Mouse (Mus musculus) stomach, embryonic 16.5 days (tissue): Measurements from ENCODE around the gene Wasf1. TPM values are rescaled to one million over a fixed set of nuclear protein-coding genes. Genes with fewer than 3 reads are reported as not detected.

Experiments used
- ATAC-seq: fragments of 200-750 bp; cut with Nextera tagmentation; 2 replicates; pipeline ENCODE4 v1.8.0; 2017; ENCODE audit warnings: moderate number of reproducible peaks, moderate TSS enrichment; ENCODE audit not compliant: insufficient read depth, low FRiP score
- H3K27ac ChIP-seq: fragments of 300-500 bp; sonication (generic); 2 replicates; pipeline ENCODE4 v1.5.1; 2014; ENCODE audit warnings: low read length
- H3K27me3 ChIP-seq: fragments of 300-500 bp; sonication (generic); 2 replicates; pipeline ENCODE4 v1.6.1; 2014; ENCODE audit warnings: low read length, control low read depth, mixed read lengths; ENCODE audit not compliant: control insufficient read depth, insufficient read depth
- H3K36me3 ChIP-seq: fragments of 300-500 bp; sonication (generic); 2 replicates; pipeline ENCODE4 v1.6.1; 2014; ENCODE audit warnings: low read length; ENCODE audit not compliant: control insufficient read depth, insufficient read depth
- H3K4me1 ChIP-seq: fragments of 300-500 bp; sonication (generic); 2 replicates; pipeline ENCODE4 v1.6.1; 2014; ENCODE audit warnings: low read length, control low read depth, mixed read lengths; ENCODE audit not compliant: control insufficient read depth, insufficient read depth
- H3K4me2 ChIP-seq: fragments of 300-500 bp; sonication (generic); 2 replicates; pipeline ENCODE4 v1.6.1; 2014; ENCODE audit warnings: low read depth, low read length, mixed read lengths
- H3K4me3 ChIP-seq: fragments of 300-500 bp; sonication (generic); replicated peaks from 2 replicates; pipeline ENCODE4 v1.5.1; 2014; ENCODE audit warnings: mild to moderate bottlenecking, low read length
- H3K9ac ChIP-seq: fragments of 300-500 bp; sonication (generic); 2 replicates; pipeline ENCODE4 v1.6.1; 2014; ENCODE audit warnings: low read length
- H3K9me3 ChIP-seq: fragments of 300-500 bp; sonication (generic); replicated peaks from 2 replicates; pipeline ENCODE4 v1.6.1; 2016; ENCODE audit warnings: low read length, control low read depth; ENCODE audit not compliant: control insufficient read depth
- WGBS: fragments of 180-500 bp; shearing (Covaris S2); extraction: QIAGEN DNeasy Blood & Tissue Kit; methylation state at CpG from one replicate; pipeline ENCODE4 v1.1.7; 2014; 5-methylcytosine and 5-hydroxymethylcytosine counted together
- polyA plus RNA-seq: library from polyadenylated mRNA; unstranded; fragments of >200 nt; fragmentation: Nextera tagmentation; extraction: Ambion mirVana; gene quantifications from 2 replicates; pipeline ENCODE4 v1.2.1, GENCODE M21; 2015

Gene Wasf1
- polyA plus RNA-seq, 1 experiment from 2014 or later = 9.4 TPM

GRCm38 (mm10) chr10:40906802-40907201 is 23.5 kb downstream of the Wasf1 start:
- H3K4me1 ChIP-seq = peaks cover 4% of the 10 kb centered on the region; the same call in 1 of the 2 replicates
- no peak for ATAC-seq
- no peak overlapping the region for H3K27ac ChIP-seq
- no peaks in the 10 kb centered on the region for H3K36me3 ChIP-seq
- no peak overlapping the region for H3K4me2 ChIP-seq
- no peaks in the 10 kb centered on the region for H3K9me3 ChIP-seq
- no peaks in the 10 kb centered on the region for H3K27me3 ChIP-seq
- WGBS = 70% methylated on average over 7 of the region's 7 CpGs
- H3K4me3 ChIP-seq = no peak overlapping the region
- no peak overlapping the region for H3K9ac ChIP-seq

GRCm38 (mm10) chr10:40908580-40908979 is 25.3 kb downstream of the Wasf1 start:
- ATAC-seq = no peak
- 37% methylated on average over 2 of the region's 2 CpGs for WGBS
- no peak overlapping the region for H3K4me2 ChIP-seq
- H3K27me3 ChIP-seq = no peaks in the 10 kb centered on the region
- no peak overlapping the region for H3K9ac ChIP-seq
- no peak overlapping the region for H3K4me3 ChIP-seq
- no peak overlapping the region for H3K27ac ChIP-seq
- no peaks in the 10 kb centered on the region for H3K4me1 ChIP-seq
- H3K36me3 ChIP-seq = no peaks in the 10 kb centered on the region
- no peaks in the 10 kb centered on the region for H3K9me3 ChIP-seq

DNA sequence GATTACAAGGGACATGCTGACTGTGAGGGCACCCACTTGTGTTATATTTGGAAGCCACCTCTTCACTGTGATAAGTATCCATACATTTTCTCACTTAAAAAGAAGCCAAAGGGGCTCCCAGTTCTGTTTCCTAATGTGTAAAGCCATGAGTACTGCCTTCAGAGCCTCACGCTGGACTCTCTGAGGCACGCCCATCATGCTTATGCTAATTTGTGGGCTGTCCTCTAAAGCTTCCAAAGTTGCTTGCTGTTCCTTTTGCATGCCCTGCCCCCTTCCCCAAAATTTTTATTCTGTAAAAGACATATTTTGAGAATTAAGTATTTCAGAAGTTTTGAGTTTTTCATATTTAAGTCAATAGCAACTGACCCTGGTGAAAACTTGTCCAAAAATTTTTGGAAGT is 27.5 kb downstream of the Wasf1 start:
- no peaks in the 10 kb centered on the region for H3K4me1 ChIP-seq
- H3K27me3 ChIP-seq = no peaks in the 10 kb centered on the region
- no peaks in the 10 kb centered on the region for H3K36me3 ChIP-seq
- WGBS = 70% methylated on average over 2 of the region's 2 CpGs
- H3K9ac ChIP-seq = no peak overlapping the region
- H3K27ac ChIP-seq = no peak overlapping the region
- H3K4me2 ChIP-seq = no peak overlapping the region
- no peaks in the 10 kb centered on the region for H3K9me3 ChIP-seq
- no peak overlapping the region for H3K4me3 ChIP-seq
- no peak for ATAC-seq

DNA sequence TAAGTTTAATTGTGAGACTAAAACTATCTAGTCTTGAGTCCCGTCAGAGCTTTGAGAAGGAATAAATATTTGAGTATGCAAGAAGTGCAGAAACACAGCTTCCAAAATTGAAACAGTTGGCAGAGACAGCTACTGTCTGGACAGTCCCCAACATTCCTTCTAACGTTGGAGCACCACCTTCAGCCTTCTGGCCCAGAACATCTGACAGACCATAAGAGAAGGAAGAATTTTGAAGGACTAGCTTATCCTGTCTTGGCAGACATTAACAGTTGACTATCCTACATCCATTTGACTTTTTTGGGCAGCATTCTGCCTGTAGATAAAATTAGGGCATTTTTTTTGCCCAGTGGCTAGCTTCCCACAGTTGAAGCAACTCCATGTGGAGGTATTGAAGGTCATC is 32.0 kb downstream of the Wasf1 start:
- no peak overlapping the region for H3K4me2 ChIP-seq

GRCm38 (mm10) chr10:40918669-40919440 is 35.6 kb downstream of the Wasf1 start:
- ATAC-seq = no peak
- Histone ChIP-seq H3K27ac (no peak overlapping the region), H3K4me1 (no peaks in the 10 kb centered on the region), H3K4me2 (no peak overlapping the region), H3K9me3 (no peaks in the 10 kb centered on the region), H3K9ac (no peak overlapping the region), H3K4me3 (no peak overlapping the region), H3K36me3 (no peaks in the 10 kb centered on the region), H3K27me3 (no peaks in the 10 kb centered on the region)
- 78% methylated on average over 8 of the region's 8 CpGs for WGBS

More for the DNA sequence above, 32.0 kb downstream of the Wasf1 start:
- H3K4me1 ChIP-seq = no peaks in the 10 kb centered on the region
- no peak for ATAC-seq
- no peaks in the 10 kb centered on the region for H3K27me3 ChIP-seq
- H3K4me3 ChIP-seq = no peak overlapping the region
- H3K9ac ChIP-seq = no peak overlapping the region
- H3K36me3 ChIP-seq = no peaks in the 10 kb centered on the region
- no peak overlapping the region for H3K27ac ChIP-seq
- no peaks in the 10 kb centered on the region for H3K9me3 ChIP-seq
- 55% methylated on average over 2 of the region's 2 CpGs for whole genome bisulfite sequencing

- Histone ChIP-seq H3K9ac (no peak overlapping the region), H3K36me3 (no peaks in the 10 kb centered on the region), H3K4me1 (no peaks in the 10 kb centered on the region), H3K4me2 (no peak overlapping the region), H3K27ac (no peak overlapping the region), H3K27me3 (no peaks in the 10 kb centered on the region), H3K4me3 (no peak overlapping the region), H3K9me3 (no peaks in the 10 kb centered on the region)
- no peak for ATAC-seq
- 82% methylated on average over 6 of the region's 6 CpGs for WGBS
Observed at GRCm38 (mm10) chr10:40919464-40919863, 36.2 kb downstream of the Wasf1 start.

- WGBS = 94% methylated on average over 8 of the region's 8 CpGs
- Histone ChIP-seq H3K4me3 (no peak overlapping the region), H3K36me3 (no peaks in the 10 kb centered on the region)
Observed at GRCm38 (mm10) chr10:40932995-40933394, 49.7 kb downstream of the Wasf1 start.

GRCm38 (mm10) chr10:40936160-40936726 is 53.0 kb downstream of the Wasf1 start:
- Histone ChIP-seq H3K4me1 (no peaks in the 10 kb centered on the region), H3K27ac (no peak overlapping the region), H3K27me3 (no peaks in the 10 kb centered on the region), H3K4me3 (no peak overlapping the region), H3K36me3 (no peaks in the 10 kb centered on the region), H3K9me3 (no peaks in the 10 kb centered on the region), H3K4me2 (no peak overlapping the region), H3K9ac (no peak overlapping the region)
- ATAC-seq = no peak
- WGBS = 79% methylated on average over 13 of the region's 13 CpGs

More at GRCm38 (mm10) chr10:40932995-40933394, 49.7 kb downstream of the Wasf1 start:
- no peaks in the 10 kb centered on the region for H3K9me3 ChIP-seq
- H3K4me2 ChIP-seq = no peak overlapping the region
- no peak for ATAC-seq
- no peak overlapping the region for H3K27ac ChIP-seq
- H3K4me1 ChIP-seq = no peaks in the 10 kb centered on the region
- H3K27me3 ChIP-seq = no peaks in the 10 kb centered on the region
- H3K9ac ChIP-seq = no peak overlapping the region

DNA sequence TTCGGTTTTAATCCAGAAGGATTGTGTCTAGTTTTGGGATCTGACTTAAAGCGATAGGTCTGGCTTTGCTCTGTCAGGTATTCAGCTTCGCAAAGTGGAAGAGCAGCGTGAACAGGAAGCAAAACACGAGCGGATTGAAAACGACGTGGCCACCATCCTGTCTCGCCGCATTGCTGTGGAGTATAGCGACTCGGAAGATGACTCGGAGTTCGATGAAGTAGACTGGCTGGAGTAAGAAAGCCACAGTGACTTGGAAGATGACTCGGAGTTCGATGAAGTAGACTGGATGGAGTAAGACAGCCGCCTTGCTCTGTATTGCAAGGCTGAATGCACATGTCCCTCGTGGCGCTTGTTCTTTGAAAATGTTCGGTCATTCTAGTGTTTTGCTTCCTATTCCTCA is 54.3 kb downstream of the Wasf1 start:
- 93% methylated on average over 20 of the region's 20 CpGs for WGBS

More for the DNA sequence above, 54.3 kb downstream of the Wasf1 start:
- H3K27ac ChIP-seq = no peak overlapping the region
- H3K4me3 ChIP-seq = no peak overlapping the region
- H3K9me3 ChIP-seq = no peaks in the 10 kb centered on the region
- H3K36me3 ChIP-seq = no peaks in the 10 kb centered on the region
- ATAC-seq = no peak
- no peak overlapping the region for H3K4me2 ChIP-seq
- H3K27me3 ChIP-seq = no peaks in the 10 kb centered on the region
- H3K9ac ChIP-seq = no peak overlapping the region
- no peaks in the 10 kb centered on the region for H3K4me1 ChIP-seq
